Mouse (Mus musculus) bone marrow, adult 2 months (tissue): ENCODE measurements around the gene Foxn4.

Experiments used
- CTCF ChIP-seq: fragments of 200-500 bp; IDR thresholded peaks from 2 replicates; pipeline ENCODE4 v1.5.1; 2011; ENCODE audit warnings: low read length, control low read depth; ENCODE audit not compliant: control insufficient read depth, insufficient read depth
- POLR2A ChIP-seq: fragments of 200-500 bp; IDR thresholded peaks from 2 replicates; pipeline ENCODE4 v1.6.1; 2011; ENCODE audit warnings: low read depth, mild to moderate bottlenecking, control low read depth, low read length, borderline replicate concordance; ENCODE audit not compliant: control insufficient read depth

- TF ChIP-seq CTCF: no peak
- TF ChIP-seq POLR2A: no peak
Measured at GRCm38 (mm10) chr5:114285398-114285700, 11.7 kb upstream of the Foxn4 start.
